Mouse (Mus musculus) gastrocnemius, adult 2 months (tissue): ENCODE measurements around the gene 1700012B07Rik. TPM values are rescaled to one million over a fixed set of nuclear protein-coding genes. Genes with fewer than 3 reads are reported as not detected.
A peak's percentile ranks its signal among the peaks of the same experiment; 100 is the strongest.

Experiments
- DNase-seq: peaks from one replicate; pipeline ENCODE4 v3.0.0; 2022
- H3K27ac ChIP-seq: fragments of 200-600 bp; 2 replicates; pipeline ENCODE4 v1.8.1; 2022; ENCODE audit warnings: mild to moderate bottlenecking
- H3K4me3 ChIP-seq: fragments of 200-600 bp; 2 replicates; pipeline ENCODE4 v1.8.1; 2022; ENCODE audit warnings: mild to moderate bottlenecking, moderate library complexity
- CTCF ChIP-seq: fragments of 200-600 bp; IDR thresholded peaks from 2 replicates; pipeline ENCODE4 v1.8.1; 2022; ENCODE audit warnings: antibody characterized with exemption, mild to moderate bottlenecking, moderate library complexity
- intact Hi-C: fragments of 180-260 bp; cut with DNase I; formaldehyde crosslinking; loops from one replicate; pipeline ENCODE4 v1.15.1; 2025
- total RNA-seq, 2 experiments: library from RNA; stranded (reverse); gene quantifications; 2 replicates each; pipeline ENCODE4 v1.2.3; 2021

1700012B07Rik gene
- total RNA-seq, 2 experiments from 2014 or later, result not detected

GRCm38 (mm10) chr11:109830368-109830767 is 2.5 kb upstream of the 1700012B07Rik start:
- Histone ChIP-seq H3K27ac (no peak overlapping the region), H3K4me3 (no peak overlapping the region)
- no peak for TF ChIP-seq CTCF
- intact Hi-C loops, result no loop called here
- no peak for DNase-seq

- no peak for TF ChIP-seq CTCF
- DNase-seq, result no peak
- no peak overlapping the region for H3K27ac ChIP-seq
- intact Hi-C loops, result no loop called here
- H3K4me3 ChIP-seq, result no peak overlapping the region
Observed at GRCm38 (mm10) chr11:109822280-109822679, 5.6 kb downstream of the 1700012B07Rik start.

GRCm38 (mm10) chr11:109817405-109817804 is 10.4 kb downstream of the 1700012B07Rik start:
- DNase-seq, result no peak
- Histone ChIP-seq H3K4me3 (no peak overlapping the region), H3K27ac (peak overlapping the region; percentile 64)
- no peak for TF ChIP-seq CTCF
- intact Hi-C loops, result no loop called here

- DNase-seq, result no peak
- no peak for TF ChIP-seq CTCF
- Histone ChIP-seq H3K4me3 (no peak overlapping the region), H3K27ac (peak overlapping the region; percentile 64)
- intact Hi-C loops, result no loop called here
Observed at GRCm38 (mm10) chr11:109816911-109817310, 10.9 kb downstream of the 1700012B07Rik start.

- TF ChIP-seq CTCF, result no peak
- no peak for DNase-seq
- Histone ChIP-seq H3K4me3 (no peak overlapping the region), H3K27ac (no peak overlapping the region)
- intact Hi-C loops, result no loop called here
Observed at GRCm38 (mm10) chr11:109811721-109812120, 16.1 kb downstream of the 1700012B07Rik start.

GRCm38 (mm10) chr11:109809175-109809855 is 18.5 kb downstream of the 1700012B07Rik start:
- no peak overlapping the region for H3K4me3 ChIP-seq
- no peak for TF ChIP-seq CTCF
- DNase-seq, result no peak
- intact Hi-C loops, result no loop called here
- H3K27ac ChIP-seq, result no peak overlapping the region

- Histone ChIP-seq H3K27ac (no peak overlapping the region), H3K4me3 (no peak overlapping the region)
- no peak for DNase-seq
- TF ChIP-seq CTCF, result no peak
- intact Hi-C loops, result no loop called here
Observed at GRCm38 (mm10) chr11:109801515-109801914, 26.3 kb downstream of the 1700012B07Rik start.

GRCm38 (mm10) chr11:109797531-109797930 is 30.3 kb downstream of the 1700012B07Rik start:
- Histone ChIP-seq H3K27ac (no peak overlapping the region), H3K4me3 (no peak overlapping the region)
- TF ChIP-seq CTCF, result no peak
- intact Hi-C loops, result no loop called here
- no peak for DNase-seq

GRCm38 (mm10) chr11:109795536-109795935 is 32.3 kb downstream of the 1700012B07Rik start:
- intact Hi-C loops, result no loop called here

GRCm38 (mm10) chr11:109793578-109793977 is 34.3 kb downstream of the 1700012B07Rik start:
- no peak for TF ChIP-seq CTCF
- no peak for DNase-seq
- no peak overlapping the region for H3K4me3 ChIP-seq
- H3K27ac ChIP-seq, result no peak overlapping the region
- intact Hi-C loops, result no loop called here

More at GRCm38 (mm10) chr11:109795536-109795935, 32.3 kb downstream of the 1700012B07Rik start:
- DNase-seq, result no peak
- Histone ChIP-seq H3K4me3 (no peak overlapping the region), H3K27ac (no peak overlapping the region)
- TF ChIP-seq CTCF, result no peak

- no peak overlapping the region for H3K4me3 ChIP-seq
- TF ChIP-seq CTCF, result no peak
- intact Hi-C loops, result no loop called here
- peak; percentile 26 for DNase-seq
- H3K27ac ChIP-seq, result no peak overlapping the region
Observed at GRCm38 (mm10) chr11:109792401-109792997, 35.3 kb downstream of the 1700012B07Rik start.

GRCm38 (mm10) chr11:109791965-109792364 is 35.9 kb downstream of the 1700012B07Rik start:
- intact Hi-C loops, result no loop called here
- H3K27ac ChIP-seq, result no peak overlapping the region
- H3K4me3 ChIP-seq, result no peak overlapping the region
- no peak for DNase-seq
- TF ChIP-seq CTCF, result no peak

GRCm38 (mm10) chr11:109790221-109790620 is 37.6 kb downstream of the 1700012B07Rik start:
- no peak for TF ChIP-seq CTCF
- no peak overlapping the region for H3K4me3 ChIP-seq
- H3K27ac ChIP-seq, result no peak overlapping the region
- intact Hi-C loops, result no loop called here
- no peak for DNase-seq

- TF ChIP-seq CTCF, result no peak
- DNase-seq, result no peak
- intact Hi-C loops, result no loop called here
- no peak overlapping the region for H3K4me3 ChIP-seq
- no peak overlapping the region for H3K27ac ChIP-seq
Observed at GRCm38 (mm10) chr11:109785392-109785791, 42.5 kb downstream of the 1700012B07Rik start.
